Mouse (Mus musculus) embryonic fibroblast, embryonic 13.5 days (primary cell): ENCODE results near the gene Hcfc1. TPM values are rescaled to one million over a fixed set of nuclear protein-coding genes. Genes with fewer than 3 reads are reported as not detected.

Experiments used
- H3K27ac ChIP-seq: 2 replicates; pipeline ENCODE4 v1.5.1; 2012; ENCODE audit warnings: low read length, control low read depth, inconsistent platforms; ENCODE audit not compliant: insufficient read depth
- H3K4me1 ChIP-seq: 2 replicates; pipeline ENCODE4 v1.6.1; 2011; ENCODE audit warnings: low read length; ENCODE audit not compliant: control insufficient read depth, insufficient read depth
- H3K4me3 ChIP-seq: 2 replicates; pipeline ENCODE4 v1.5.1; 2011; ENCODE audit warnings: mild to moderate bottlenecking, control low read depth, low read length; ENCODE audit not compliant: insufficient read depth
- CTCF ChIP-seq: IDR thresholded peaks from 2 replicates; pipeline ENCODE4 v1.5.1; 2011; ENCODE audit warnings: mild to moderate bottlenecking, control low read depth, low read length, moderate library complexity, borderline replicate concordance; ENCODE audit not compliant: insufficient read depth
- POLR2A ChIP-seq: IDR thresholded peaks from 2 replicates; pipeline ENCODE4 v1.6.1; 2011; ENCODE audit warnings: low read depth, mild to moderate bottlenecking, control low read depth, low read length, moderate library complexity
- polyA plus RNA-seq: library from polyadenylated mRNA; stranded (reverse); fragments of >200 nt; gene quantifications from 2 replicates; pipeline ENCODE4 v1.2.4, GENCODE M21; 2011; ENCODE audit warnings: low read depth; ENCODE audit not compliant: missing spikeins, insufficient read length

Hcfc1 gene
- polyA plus RNA-seq, 1 experiment, result 65.6 TPM

DNA sequence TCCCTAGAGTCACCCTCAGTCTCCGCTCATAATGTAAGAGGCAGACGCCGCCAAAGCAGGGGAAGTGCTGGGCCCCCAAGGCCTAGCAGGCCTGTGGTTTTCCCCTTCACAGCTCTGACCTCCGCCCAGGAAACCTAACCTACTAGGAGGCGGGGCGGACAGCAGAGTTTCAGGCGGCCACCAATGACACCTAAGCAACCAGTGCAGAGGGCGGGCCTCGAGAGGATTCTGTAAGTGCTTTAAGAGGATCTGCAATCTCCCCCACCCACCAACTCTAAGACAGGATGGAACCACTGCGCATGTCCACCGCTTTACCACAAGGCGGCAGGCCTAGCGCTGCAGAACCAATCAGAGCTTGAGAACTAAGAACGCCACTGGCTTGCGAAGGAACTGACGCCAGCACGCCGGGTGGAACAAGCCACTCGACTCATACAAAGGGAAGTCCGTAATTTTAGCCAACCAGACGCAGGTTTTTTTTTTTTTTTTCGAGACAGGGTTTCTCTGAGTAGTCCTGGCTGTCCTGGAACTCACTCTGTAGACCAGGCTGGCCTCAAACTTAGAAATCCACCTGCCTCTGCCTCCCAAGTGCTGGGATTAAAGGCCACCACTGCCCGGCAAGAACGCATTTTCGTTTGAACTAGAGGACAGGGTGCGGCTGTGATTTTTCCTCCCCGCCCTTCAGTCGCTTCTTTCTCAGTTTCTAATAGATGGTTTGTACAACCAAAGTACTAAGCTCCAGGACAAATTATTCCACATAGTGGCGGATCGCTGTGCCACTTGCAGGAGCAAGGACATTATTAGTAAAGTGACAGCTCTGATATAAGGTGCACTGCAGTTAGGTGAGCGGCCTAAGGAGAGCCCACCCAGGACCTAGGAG lies 51.1 kb downstream of the Hcfc1 start:
- Histone ChIP-seq H3K27ac (peak overlapping the region; percentile 45; the same call in 1 of the 2 replicates), H3K4me1 (no peaks in the 10 kb centered on the region), H3K4me3 (no peak overlapping the region; the same call in 1 of the 2 replicates)
- peak; percentile 63 for TF ChIP-seq POLR2A
- no peak for TF ChIP-seq CTCF

DNA sequence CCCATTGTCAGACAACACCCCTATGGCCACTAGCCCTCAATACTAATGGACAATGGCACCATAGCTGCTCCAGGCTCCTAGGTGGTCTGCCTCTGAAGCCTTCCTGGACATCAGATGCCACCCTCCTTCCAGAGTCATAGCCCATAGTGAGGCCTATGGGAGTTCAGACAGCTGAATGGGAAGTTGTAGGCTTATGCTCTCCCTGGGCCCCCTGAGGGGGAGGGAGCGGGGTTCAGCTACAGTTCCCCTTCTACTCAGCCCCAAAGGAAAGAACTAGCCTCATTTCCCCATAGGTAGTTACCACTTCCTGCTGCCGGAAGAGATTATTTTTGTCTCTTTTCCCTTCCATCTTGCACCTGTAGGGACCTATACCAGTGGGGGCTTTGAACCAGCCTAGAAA lies 54.6 kb downstream of the Hcfc1 start:
- TF ChIP-seq CTCF (no peak), POLR2A (no peak)
- H3K27ac ChIP-seq, result no peak overlapping the region

DNA sequence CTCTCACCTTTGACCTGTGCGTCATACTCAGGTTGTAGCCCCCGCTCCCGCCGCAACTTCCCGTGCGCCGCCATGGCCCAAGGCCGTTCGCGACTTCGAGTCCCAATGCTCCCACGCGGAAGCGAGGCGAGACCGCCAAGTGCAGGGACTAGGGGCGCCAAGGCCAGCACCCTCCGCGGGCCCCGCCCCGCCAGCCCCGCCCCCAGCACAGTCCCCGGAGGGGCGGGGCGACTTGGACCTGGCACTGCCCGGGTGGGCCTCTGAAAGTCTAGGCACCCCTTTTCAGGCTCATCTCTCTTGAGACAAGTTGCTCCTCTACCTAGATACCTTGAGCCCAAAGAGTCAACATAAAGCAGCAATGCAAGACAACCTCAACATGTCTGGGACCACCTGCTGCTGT lies 55.0 kb downstream of the Hcfc1 start:
- TF ChIP-seq CTCF (no peak), POLR2A (no peak)
- Histone ChIP-seq H3K27ac (no peak overlapping the region), H3K4me3 (no peak overlapping the region), H3K4me1 (no peaks in the 10 kb centered on the region)

More for the DNA sequence above, 54.6 kb downstream of the Hcfc1 start:
- H3K4me3 ChIP-seq, result no peak overlapping the region
- H3K4me1 ChIP-seq, result no peaks in the 10 kb centered on the region

DNA sequence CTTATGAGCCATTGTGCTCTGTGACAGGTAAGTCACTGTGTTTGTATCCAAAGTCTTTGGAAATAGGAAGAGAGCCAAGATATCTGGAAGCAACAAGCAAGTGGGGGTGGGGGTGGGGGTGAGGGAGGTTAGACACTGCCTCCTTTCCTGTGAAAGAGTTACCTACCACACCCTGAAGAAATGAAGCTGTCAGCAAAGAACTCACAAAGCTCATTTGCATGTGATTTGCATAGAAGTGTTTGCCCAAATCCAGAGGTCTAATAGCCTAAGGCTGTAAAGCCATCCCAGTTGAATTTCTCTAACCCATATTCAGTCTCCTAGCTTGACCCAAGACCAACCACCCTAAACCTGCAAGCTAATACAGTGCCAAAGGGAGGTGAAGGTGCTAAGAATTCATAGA lies 55.7 kb downstream of the Hcfc1 start:
- no peaks in the 10 kb centered on the region for H3K4me1 ChIP-seq
- H3K27ac ChIP-seq, result no peak overlapping the region
- H3K4me3 ChIP-seq, result no peak overlapping the region
- TF ChIP-seq CTCF (no peak), POLR2A (no peak)

DNA sequence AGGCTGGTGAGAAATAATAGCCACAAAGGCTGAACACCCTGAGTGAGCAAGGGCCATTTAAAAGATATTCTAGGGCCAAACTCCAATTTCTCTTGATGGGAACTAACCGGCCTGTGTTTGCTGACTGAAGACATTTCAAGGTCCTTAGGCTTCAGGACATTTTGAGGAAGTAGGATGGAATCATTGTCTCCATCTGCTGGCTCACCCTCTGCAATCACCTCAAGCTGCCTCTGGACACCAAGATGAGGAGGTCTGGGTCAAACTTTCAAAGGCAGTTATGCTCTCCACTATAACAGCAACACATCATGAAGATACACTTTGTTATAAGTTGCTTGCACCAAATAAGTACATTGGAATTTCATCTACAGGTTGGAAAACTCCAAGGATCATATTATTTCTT lies 56.1 kb downstream of the Hcfc1 start:
- Histone ChIP-seq H3K4me1 (no peaks in the 10 kb centered on the region), H3K4me3 (no peak overlapping the region), H3K27ac (no peak overlapping the region)
- TF ChIP-seq CTCF, result no peak
- no peak for TF ChIP-seq POLR2A

DNA sequence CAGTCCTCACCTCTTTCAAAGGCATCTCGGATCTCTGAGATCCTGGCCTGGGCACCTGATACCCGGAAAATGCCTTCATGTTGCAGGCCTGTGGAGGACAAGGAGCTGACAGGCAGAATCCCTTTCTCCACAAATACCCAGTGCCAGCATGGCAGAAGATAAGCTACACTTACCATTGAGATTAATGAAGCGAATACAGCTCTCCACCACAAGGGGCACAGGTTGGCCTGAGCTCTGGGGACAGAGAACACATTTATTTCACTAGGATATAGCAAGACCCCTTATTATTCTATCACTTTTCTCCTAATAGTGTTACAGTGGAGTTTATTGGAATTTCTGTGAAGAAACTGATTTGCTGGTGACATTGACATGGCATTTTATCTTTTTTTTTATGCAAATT lies 68.2 kb downstream of the Hcfc1 start:
- Histone ChIP-seq H3K27ac (no peak overlapping the region), H3K4me1 (no peaks in the 10 kb centered on the region), H3K4me3 (no peak overlapping the region)
- TF ChIP-seq POLR2A, result no peak
- no peak for TF ChIP-seq CTCF

DNA sequence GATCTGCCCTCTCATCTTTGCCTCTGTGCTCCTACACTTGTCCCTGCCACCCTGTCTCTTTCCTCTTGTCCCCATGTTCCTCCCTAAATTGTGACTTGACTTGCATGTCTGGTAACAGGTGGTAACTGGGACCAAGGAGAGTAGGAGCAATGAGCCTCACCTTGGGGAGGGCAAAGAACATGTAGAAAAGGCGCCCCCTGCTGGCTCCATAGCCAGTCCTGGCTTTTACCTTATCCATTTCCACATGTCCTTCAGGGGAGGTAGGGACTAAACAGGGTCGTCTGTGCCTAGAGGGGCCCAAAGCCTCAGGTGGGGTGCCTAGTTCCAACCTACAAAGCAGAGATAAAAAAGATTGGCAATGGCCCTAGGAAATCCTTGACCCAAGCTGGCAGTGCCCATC lies 70.4 kb downstream of the Hcfc1 start, which contains the start of gene L1cam:
TSS of gene L1cam (minus strand) at position 387 of the 400 bp plus-strand sequence.
- Histone ChIP-seq H3K27ac (no peak within 1 kb of the TSS), H3K4me3 (no peak within 1 kb of the TSS), H3K4me1 (no peaks in the 10 kb centered on the region)
- TF ChIP-seq CTCF, result no peak

DNA sequence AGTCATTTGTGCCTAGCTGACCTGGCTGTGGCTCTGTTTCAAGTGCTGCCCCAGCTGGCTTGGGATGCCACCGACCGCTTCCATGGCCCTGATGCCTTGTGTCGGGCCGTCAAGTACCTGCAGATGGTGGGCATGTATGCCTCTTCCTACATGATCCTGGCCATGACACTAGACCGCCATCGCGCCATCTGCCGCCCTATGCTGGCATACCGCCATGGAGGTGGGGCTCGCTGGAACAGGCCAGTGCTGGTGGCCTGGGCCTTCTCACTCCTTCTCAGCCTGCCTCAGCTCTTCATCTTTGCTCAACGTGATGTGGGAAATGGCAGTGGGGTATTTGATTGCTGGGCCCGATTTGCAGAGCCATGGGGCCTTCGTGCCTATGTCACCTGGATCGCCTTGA lies 73.3 kb downstream of the Hcfc1 start:
- H3K4me3 ChIP-seq, result no peak overlapping the region
- no peak for TF ChIP-seq POLR2A
- TF ChIP-seq CTCF, result no peak
- H3K4me1 ChIP-seq, result no peaks in the 10 kb centered on the region
- no peak overlapping the region for H3K27ac ChIP-seq

Other genes with a start within 250 kb of the Hcfc1 start
- gene Abcd1, start 249.8 kb downstream of the Hcfc1 start, polyA plus RNA-seq, result 12.3 and 14.7 TPM in 2 replicates
- gene Plxnb3, start 209.3 kb downstream of the Hcfc1 start, polyA plus RNA-seq, result 0.25 TPM in 1 of 2 replicates, not detected in the other
- not detected in 2 replicates for gene Srpk3, start 192.0 kb downstream of the Hcfc1 start, polyA plus RNA-seq
- gene Idh3g, start 179.5 kb downstream of the Hcfc1 start, polyA plus RNA-seq, result 94.8 and 115 TPM in 2 replicates
- 288 and 321 TPM in 2 replicates for gene Ssr4, start 179.3 kb downstream of the Hcfc1 start, polyA plus RNA-seq
- gene Pdzd4, start 141.4 kb downstream of the Hcfc1 start, polyA plus RNA-seq, result 5.6 and 8.9 TPM in 2 replicates
- not detected in 2 replicates for gene Avpr2, start 74.3 kb downstream of the Hcfc1 start, polyA plus RNA-seq
- gene L1cam, start 70.3 kb downstream of the Hcfc1 start, polyA plus RNA-seq, result 0.27 and 1.3 TPM in 2 replicates
- gene Arhgap4, start 44.5 kb downstream of the Hcfc1 start, polyA plus RNA-seq, result 0.40 and 0.72 TPM in 2 replicates
- gene Naa10, start 44.4 kb downstream of the Hcfc1 start, polyA plus RNA-seq, result 42.7 and 45.4 TPM in 2 replicates
- gene Renbp, start 35.5 kb downstream of the Hcfc1 start, polyA plus RNA-seq, result 31.4 and 42.9 TPM in 2 replicates
- gene Irak1, start 57.6 kb upstream of the Hcfc1 start, polyA plus RNA-seq, result 61.2 and 68.2 TPM in 2 replicates
- not detected in 2 replicates for gene Opn1mw, start 161.1 kb upstream of the Hcfc1 start, polyA plus RNA-seq
- gene Mecp2, start 169.0 kb upstream of the Hcfc1 start, polyA plus RNA-seq, result 19.0 and 21.0 TPM in 2 replicates
- not detected in 2 replicates for gene Tex28, start 201.5 kb upstream of the Hcfc1 start, polyA plus RNA-seq
- gene Tktl1, start 210.9 kb upstream of the Hcfc1 start, polyA plus RNA-seq, result not detected in 2 replicates